Mouse (Mus musculus) A20 (cell line): ENCODE data around the gene Raver2.

Source experiments
- DNase-seq: peaks from one replicate; pipeline ENCODE4 v3.0.0-alpha.2; 2011; ENCODE audit warnings: low read depth, low spot score

The Raver2 gene

GRCm38 (mm10) chr4:101107122-101107521, 38.3 kb downstream of the Raver2 start:
- peak; percentile 91 for DNase-seq

- DNase-seq: no peak
Observed at GRCm38 (mm10) chr4:101121002-101121401, 52.2 kb downstream of the Raver2 start.

- no peak for DNase-seq
Observed at GRCm38 (mm10) chr4:101135013-101135412, 66.2 kb downstream of the Raver2 start.

GRCm38 (mm10) chr4:101135909-101136308, 67.1 kb downstream of the Raver2 start:
- no peak for DNase-seq

GRCm38 (mm10) chr4:101137975-101138374, 69.2 kb downstream of the Raver2 start:
- DNase-seq: no peak

GRCm38 (mm10) chr4:101141768-101142167, 73.0 kb downstream of the Raver2 start:
- peak; percentile 54 for DNase-seq

- peak; percentile 14 for DNase-seq
Observed at GRCm38 (mm10) chr4:101143901-101144300, 75.1 kb downstream of the Raver2 start.

GRCm38 (mm10) chr4:101144361-101144760, 75.6 kb downstream of the Raver2 start:
- no peak for DNase-seq

GRCm38 (mm10) chr4:101144790-101145189, 76.0 kb downstream of the Raver2 start:
- no peak for DNase-seq

- peak; percentile 75 for DNase-seq
Observed at GRCm38 (mm10) chr4:101146047-101146745, 77.4 kb downstream of the Raver2 start.

- peak; percentile 32 for DNase-seq
Observed at GRCm38 (mm10) chr4:101146891-101147655, 78.3 kb downstream of the Raver2 start.

- peak; percentile 62 for DNase-seq
Observed at GRCm38 (mm10) chr4:101155541-101155940, 86.8 kb downstream of the Raver2 start.

- DNase-seq: no peak
Observed at GRCm38 (mm10) chr4:101157476-101157875, 88.7 kb downstream of the Raver2 start.

GRCm38 (mm10) chr4:101158282-101158681, 89.5 kb downstream of the Raver2 start:
- no peak for DNase-seq

GRCm38 (mm10) chr4:101159191-101159764, 90.5 kb downstream of the Raver2 start:
- no peak for DNase-seq

GRCm38 (mm10) chr4:101160821-101161220, 92.0 kb downstream of the Raver2 start:
- no peak for DNase-seq

GRCm38 (mm10) chr4:101164189-101164588, 95.4 kb downstream of the Raver2 start:
- DNase-seq: no peak

- DNase-seq: no peak
Observed at GRCm38 (mm10) chr4:101164673-101165072, 95.9 kb downstream of the Raver2 start.

GRCm38 (mm10) chr4:101165776-101166175, 97.0 kb downstream of the Raver2 start:
- DNase-seq: no peak

GRCm38 (mm10) chr4:101167777-101168176, 99.0 kb downstream of the Raver2 start:
- DNase-seq: no peak

- DNase-seq: peak; percentile 71
Observed at GRCm38 (mm10) chr4:101168189-101168778, 99.5 kb downstream of the Raver2 start.

GRCm38 (mm10) chr4:101172738-101173137, 104.0 kb downstream of the Raver2 start:
- peak; percentile 48 for DNase-seq
